Mouse (Mus musculus): ENCODE measurements around the gene Selenos. TPM values are rescaled to one million over a fixed set of nuclear protein-coding genes. Genes with fewer than 3 reads are reported as not detected.
"Not testable (repeated sequence)": the region's sequence is repeated elsewhere in the genome, so short reads cannot be mapped to it uniquely, and the experiment has no call there.

The Selenos gene
- polyA plus RNA-seq, 1 experiment from 2014 or later = 94.7 TPM

- WGBS = 82% methylated on average over 12 of the region's 12 CpGs
- H3K27ac ChIP-seq = no peak overlapping the region
- no peak overlapping the region for H3K9ac ChIP-seq
These were observed 30.8 kb upstream of the Selenos start for GRCm38 (mm10) chr7:66048446-66049230.

GRCm38 (mm10) chr7:66053946-66054483, 25.4 kb upstream of the Selenos start:
- Histone ChIP-seq H3K4me2 (replicated peaks) (no peak overlapping the region), H3K27me3 (no peaks in the 10 kb centered on the region), H3K27ac (no peak overlapping the region), H3K36me3 (no peaks in the 10 kb centered on the region), H3K9ac (no peak overlapping the region), H3K9me3 (no peaks in the 10 kb centered on the region), H3K4me1 (no peaks in the 10 kb centered on the region), H3K4me3 (no peak overlapping the region)
- ATAC-seq (ENCODE audit: insufficient number of reproducible peaks, insufficient read depth, low FRiP score, low TSS enrichment) = no peak
- 82% methylated on average over 4 of the region's 4 CpGs for WGBS

More at GRCm38 (mm10) chr7:66048446-66049230, 30.8 kb upstream of the Selenos start:
- Histone ChIP-seq H3K36me3 (no peaks in the 10 kb centered on the region), H3K4me1 (peaks cover 21% of the 10 kb centered on the region), H3K4me3 (no peak overlapping the region), H3K27me3 (no peaks in the 10 kb centered on the region; the same call in 1 of the 2 replicates), H3K9me3 (no peaks in the 10 kb centered on the region), H3K4me2 (replicated peaks) (no peak overlapping the region)
- no peak for ATAC-seq (ENCODE audit: insufficient number of reproducible peaks, insufficient read depth, low FRiP score, low TSS enrichment)

GRCm38 (mm10) chr7:66055356-66055755, 24.1 kb upstream of the Selenos start:
- WGBS = 13% methylated on average over 2 of the region's 2 CpGs
- not testable (repeated sequence) for H3K27me3 ChIP-seq; H3K4me3 ChIP-seq; H3K4me2 ChIP-seq (replicated peaks); H3K4me1 ChIP-seq; H3K9me3 ChIP-seq; H3K27ac ChIP-seq; H3K36me3 ChIP-seq; H3K9ac ChIP-seq; ATAC-seq (ENCODE audit: insufficient number of reproducible peaks, insufficient read depth, low FRiP score, low TSS enrichment)

- Histone ChIP-seq H3K27ac (no peak within 1 kb of the TSS), H3K27me3 (no peaks in the 10 kb centered on the region), H3K4me1 (peaks cover 11% of the 10 kb centered on the region; the same call in 1 of the 2 replicates), H3K9ac (peak within 1 kb of the TSS; percentile 94), H3K36me3 (peaks cover 14% of the 10 kb centered on the region), H3K4me2 (replicated peaks) (peak within 1 kb of the TSS; percentile 83), H3K9me3 (no peaks in the 10 kb centered on the region), H3K4me3 (peak within 1 kb of the TSS; percentile 90)
- ATAC-seq (ENCODE audit: insufficient number of reproducible peaks, insufficient read depth, low FRiP score, low TSS enrichment) = no peak
- 68% methylated on average over 1 of the region's 1 CpGs for WGBS
These were observed 20.7 kb upstream of the Selenos start, which contains the start of gene Snrpa1 for GRCm38 (mm10) chr7:66058703-66059102. Gene Snrpa1, plus strand, starts transcription at chr7:66059003.

GRCm38 (mm10) chr7:66060066-66060956, 19.1 kb upstream of the Selenos start:
- Histone ChIP-seq H3K36me3 (peaks cover 25% of the 10 kb centered on the region), H3K27ac (peak overlapping the region; percentile 76), H3K27me3 (no peaks in the 10 kb centered on the region), H3K9me3 (no peaks in the 10 kb centered on the region), H3K4me2 (replicated peaks) (peak overlapping the region; percentile 83), H3K4me1 (peaks cover 11% of the 10 kb centered on the region; the same call in 1 of the 2 replicates), H3K4me3 (peak overlapping the region; percentile 90), H3K9ac (peak overlapping the region; percentile 94)
- ATAC-seq (ENCODE audit: insufficient number of reproducible peaks, insufficient read depth, low FRiP score, low TSS enrichment) = peak; percentile 92
- WGBS = under 1% methylated on average over 64 of the region's 64 CpGs

GRCm38 (mm10) chr7:66061057-66061456, 18.4 kb upstream of the Selenos start:
- no peak overlapping the region for H3K27ac ChIP-seq
- 1% methylated on average over 14 of the region's 14 CpGs for WGBS
- H3K36me3 ChIP-seq = peaks cover 26% of the 10 kb centered on the region
- no peaks in the 10 kb centered on the region for H3K27me3 ChIP-seq
- peak overlapping the region; percentile 94 for H3K9ac ChIP-seq
- no peaks in the 10 kb centered on the region for H3K9me3 ChIP-seq
- peaks cover 11% of the 10 kb centered on the region; the same call in 1 of the 2 replicates for H3K4me1 ChIP-seq
- no peak for ATAC-seq (ENCODE audit: insufficient number of reproducible peaks, insufficient read depth, low FRiP score, low TSS enrichment)
- peak overlapping the region; percentile 90 for H3K4me3 ChIP-seq
- peak overlapping the region; percentile 83 for H3K4me2 ChIP-seq (replicated peaks)

GRCm38 (mm10) chr7:66076411-66076810, 3.0 kb upstream of the Selenos start:
- no peaks in the 10 kb centered on the region for H3K27me3 ChIP-seq
- no peak overlapping the region for H3K4me2 ChIP-seq (replicated peaks)
- no peak overlapping the region for H3K9ac ChIP-seq
- no peak overlapping the region for H3K27ac ChIP-seq
- no peak overlapping the region for H3K4me3 ChIP-seq
- H3K9me3 ChIP-seq = no peaks in the 10 kb centered on the region
- peaks cover 53% of the 10 kb centered on the region for H3K36me3 ChIP-seq
- 94% methylated on average over 2 of the region's 2 CpGs for WGBS
- H3K4me1 ChIP-seq = peaks cover 12% of the 10 kb centered on the region
- no peak for ATAC-seq (ENCODE audit: insufficient number of reproducible peaks, insufficient read depth, low FRiP score, low TSS enrichment)

- no peaks in the 10 kb centered on the region for H3K27me3 ChIP-seq
- peak overlapping the region; percentile 94 for H3K4me3 ChIP-seq
- no peak overlapping the region for H3K27ac ChIP-seq
- peaks cover 48% of the 10 kb centered on the region for H3K36me3 ChIP-seq
- peak overlapping the region; percentile 69 for H3K4me2 ChIP-seq (replicated peaks)
- H3K4me1 ChIP-seq = peaks cover 18% of the 10 kb centered on the region
- no peak for ATAC-seq (ENCODE audit: insufficient number of reproducible peaks, insufficient read depth, low FRiP score, low TSS enrichment)
- WGBS = 35% methylated on average over 5 of the region's 5 CpGs
- H3K9ac ChIP-seq = peak overlapping the region; percentile 77
- H3K9me3 ChIP-seq = no peaks in the 10 kb centered on the region
These were observed 773 bp downstream of the Selenos start for GRCm38 (mm10) chr7:66080231-66080613.

- Histone ChIP-seq H3K4me3 (no peak overlapping the region), H3K36me3 (peaks cover 64% of the 10 kb centered on the region), H3K4me2 (replicated peaks) (no peak overlapping the region), H3K27ac (no peak overlapping the region), H3K4me1 (peaks cover 18% of the 10 kb centered on the region), H3K9ac (no peak overlapping the region), H3K27me3 (no peaks in the 10 kb centered on the region), H3K9me3 (no peaks in the 10 kb centered on the region)
- 91% methylated on average over 6 of the region's 6 CpGs for WGBS
- no peak for ATAC-seq (ENCODE audit: insufficient number of reproducible peaks, insufficient read depth, low FRiP score, low TSS enrichment)
These were observed 4.3 kb downstream of the Selenos start for GRCm38 (mm10) chr7:66083757-66084156.

GRCm38 (mm10) chr7:66084546-66084945, 5.1 kb downstream of the Selenos start:
- no peak overlapping the region for H3K27ac ChIP-seq
- 86% methylated on average over 7 of the region's 7 CpGs for WGBS
- H3K27me3 ChIP-seq = no peaks in the 10 kb centered on the region
- no peak overlapping the region for H3K4me3 ChIP-seq
- H3K9me3 ChIP-seq = no peaks in the 10 kb centered on the region
- H3K4me2 ChIP-seq (replicated peaks) = no peak overlapping the region
- no peak overlapping the region for H3K9ac ChIP-seq
- no peak for ATAC-seq (ENCODE audit: insufficient number of reproducible peaks, insufficient read depth, low FRiP score, low TSS enrichment)
- H3K4me1 ChIP-seq = peaks cover 18% of the 10 kb centered on the region
- H3K36me3 ChIP-seq = peaks cover 71% of the 10 kb centered on the region

GRCm38 (mm10) chr7:66087652-66088051, 8.2 kb downstream of the Selenos start:
- no peak for ATAC-seq (ENCODE audit: insufficient number of reproducible peaks, insufficient read depth, low FRiP score, low TSS enrichment)
- H3K9me3 ChIP-seq = no peaks in the 10 kb centered on the region
- WGBS = 86% methylated on average over 4 of the region's 4 CpGs
- no peak overlapping the region for H3K27ac ChIP-seq
- no peak overlapping the region for H3K9ac ChIP-seq
- peaks cover 87% of the 10 kb centered on the region for H3K36me3 ChIP-seq
- no peaks in the 10 kb centered on the region for H3K27me3 ChIP-seq
- H3K4me2 ChIP-seq (replicated peaks) = no peak overlapping the region
- H3K4me1 ChIP-seq = peaks cover 4% of the 10 kb centered on the region; the same call in 1 of the 2 replicates
- no peak overlapping the region for H3K4me3 ChIP-seq

Measured in embryonic facial prominence, embryonic 12.5 days (tissue).